Mouse (Mus musculus): ENCODE data around the gene Islr. TPM values are rescaled to one million over a fixed set of nuclear protein-coding genes. Genes with fewer than 3 reads are reported as not detected.

Islr gene
- polyA plus RNA-seq, 1 experiment from 2014 or later, result 4.9 TPM

- 57% methylated on average over 4 of the region's 4 CpGs for WGBS (ENCODE audit: insufficient replicate concordance)
- no peak overlapping the region for H3K4me2 ChIP-seq
These were observed 26.9 kb downstream of the Islr start for GRCm38 (mm10) chr9:58177165-58177564.

GRCm38 (mm10) chr9:58175745-58176487 lies 28.2 kb downstream of the Islr start:
- no peak overlapping the region for H3K4me3 ChIP-seq
- 41% methylated on average over 5 of the region's 5 CpGs for WGBS (ENCODE audit: insufficient replicate concordance)
- no peak overlapping the region for H3K27ac ChIP-seq
- H3K4me1 ChIP-seq, result no peaks in the 10 kb centered on the region
- H3K4me2 ChIP-seq, result no peak overlapping the region
- no peaks in the 10 kb centered on the region for H3K36me3 ChIP-seq
- H3K27me3 ChIP-seq (replicated peaks), result no peaks in the 10 kb centered on the region
- H3K9me3 ChIP-seq (replicated peaks), result no peaks in the 10 kb centered on the region
- no peak overlapping the region for H3K9ac ChIP-seq
- ATAC-seq, result no peak

More at GRCm38 (mm10) chr9:58177165-58177564, 26.9 kb downstream of the Islr start:
- Histone ChIP-seq H3K4me3 (no peak overlapping the region), H3K27ac (no peak overlapping the region), H3K4me1 (no peaks in the 10 kb centered on the region), H3K27me3 (replicated peaks) (no peaks in the 10 kb centered on the region), H3K9me3 (replicated peaks) (no peaks in the 10 kb centered on the region), H3K36me3 (no peaks in the 10 kb centered on the region), H3K9ac (no peak overlapping the region)
- no peak for ATAC-seq

GRCm38 (mm10) chr9:58174818-58175251 lies 29.3 kb downstream of the Islr start:
- H3K4me1 ChIP-seq, result no peaks in the 10 kb centered on the region
- no peak overlapping the region for H3K9ac ChIP-seq
- no peak for ATAC-seq
- H3K9me3 ChIP-seq (replicated peaks), result no peaks in the 10 kb centered on the region
- no peak overlapping the region for H3K4me3 ChIP-seq
- no peaks in the 10 kb centered on the region for H3K36me3 ChIP-seq
- H3K4me2 ChIP-seq, result no peak overlapping the region
- H3K27ac ChIP-seq, result no peak overlapping the region
- H3K27me3 ChIP-seq (replicated peaks), result no peaks in the 10 kb centered on the region
- WGBS (ENCODE audit: insufficient replicate concordance), result 29% methylated on average over 5 of the region's 5 CpGs

- H3K4me3 ChIP-seq, result no peak overlapping the region
- H3K36me3 ChIP-seq, result no peaks in the 10 kb centered on the region
- no peak for ATAC-seq
- no peak overlapping the region for H3K9ac ChIP-seq
- 45% methylated on average over 2 of the region's 2 CpGs for WGBS (ENCODE audit: insufficient replicate concordance)
- no peaks in the 10 kb centered on the region for H3K9me3 ChIP-seq (replicated peaks)
- no peak overlapping the region for H3K4me2 ChIP-seq
- H3K4me1 ChIP-seq, result no peaks in the 10 kb centered on the region
- no peak overlapping the region for H3K27ac ChIP-seq
- peaks cover 7% of the 10 kb centered on the region; the same call in 1 of the 2 replicates for H3K27me3 ChIP-seq (replicated peaks)
These were observed 31.2 kb downstream of the Islr start for GRCm38 (mm10) chr9:58172863-58173262.

GRCm38 (mm10) chr9:58169426-58169825 lies 34.7 kb downstream of the Islr start:
- Histone ChIP-seq H3K9ac (no peak overlapping the region), H3K4me3 (no peak overlapping the region), H3K36me3 (no peaks in the 10 kb centered on the region), H3K27ac (no peak overlapping the region), H3K9me3 (replicated peaks) (no peaks in the 10 kb centered on the region), H3K27me3 (replicated peaks) (peaks cover 7% of the 10 kb centered on the region; the same call in 1 of the 2 replicates), H3K4me2 (no peak overlapping the region), H3K4me1 (no peaks in the 10 kb centered on the region)
- WGBS (ENCODE audit: insufficient replicate concordance), result 58% methylated on average over 6 of the region's 6 CpGs
- no peak for ATAC-seq

GRCm38 (mm10) chr9:58168880-58169279 lies 35.2 kb downstream of the Islr start:
- WGBS (ENCODE audit: insufficient replicate concordance), result 59% methylated on average over 3 of the region's 3 CpGs
- H3K27ac ChIP-seq, result no peak overlapping the region

GRCm38 (mm10) chr9:58165779-58166178 lies 38.3 kb downstream of the Islr start:
- H3K27me3 ChIP-seq (replicated peaks), result peaks cover 7% of the 10 kb centered on the region; the same call in 1 of the 2 replicates
- H3K4me2 ChIP-seq, result no peak overlapping the region
- no peak overlapping the region for H3K9ac ChIP-seq
- H3K9me3 ChIP-seq (replicated peaks), result no peaks in the 10 kb centered on the region
- WGBS (ENCODE audit: insufficient replicate concordance), result 50% methylated on average over 1 of the region's 1 CpGs
- no peaks in the 10 kb centered on the region for H3K4me1 ChIP-seq
- no peak overlapping the region for H3K27ac ChIP-seq
- ATAC-seq, result no peak
- H3K4me3 ChIP-seq, result no peak overlapping the region
- no peaks in the 10 kb centered on the region for H3K36me3 ChIP-seq

More at GRCm38 (mm10) chr9:58168880-58169279, 35.2 kb downstream of the Islr start:
- no peaks in the 10 kb centered on the region for H3K4me1 ChIP-seq
- H3K9me3 ChIP-seq (replicated peaks), result no peaks in the 10 kb centered on the region
- no peak overlapping the region for H3K4me3 ChIP-seq
- H3K4me2 ChIP-seq, result no peak overlapping the region
- H3K27me3 ChIP-seq (replicated peaks), result peaks cover 7% of the 10 kb centered on the region; the same call in 1 of the 2 replicates
- no peaks in the 10 kb centered on the region for H3K36me3 ChIP-seq
- ATAC-seq, result no peak
- no peak overlapping the region for H3K9ac ChIP-seq

GRCm38 (mm10) chr9:58163146-58163545 lies 41.0 kb downstream of the Islr start:
- WGBS (ENCODE audit: insufficient replicate concordance), result 59% methylated on average over 5 of the region's 5 CpGs
- no peak for ATAC-seq

GRCm38 (mm10) chr9:58162173-58162572 lies 41.9 kb downstream of the Islr start:
- ATAC-seq, result no peak
- Histone ChIP-seq H3K9me3 (replicated peaks) (no peaks in the 10 kb centered on the region), H3K27me3 (replicated peaks) (no peaks in the 10 kb centered on the region; the same call in 1 of the 2 replicates), H3K9ac (no peak overlapping the region), H3K36me3 (no peaks in the 10 kb centered on the region), H3K4me1 (peaks cover 3% of the 10 kb centered on the region; the same call in 1 of the 2 replicates), H3K4me2 (no peak overlapping the region), H3K4me3 (no peak overlapping the region), H3K27ac (no peak overlapping the region)
- 47% methylated on average over 3 of the region's 3 CpGs for WGBS (ENCODE audit: insufficient replicate concordance)

More at GRCm38 (mm10) chr9:58163146-58163545, 41.0 kb downstream of the Islr start:
- no peaks in the 10 kb centered on the region for H3K9me3 ChIP-seq (replicated peaks)
- no peak overlapping the region for H3K4me2 ChIP-seq
- no peaks in the 10 kb centered on the region for H3K36me3 ChIP-seq
- no peak overlapping the region for H3K27ac ChIP-seq
- H3K4me3 ChIP-seq, result no peak overlapping the region
- peaks cover 3% of the 10 kb centered on the region; the same call in 1 of the 2 replicates for H3K4me1 ChIP-seq
- peaks cover under 1% of the 10 kb centered on the region; the same call in 1 of the 2 replicates for H3K27me3 ChIP-seq (replicated peaks)
- no peak overlapping the region for H3K9ac ChIP-seq

GRCm38 (mm10) chr9:58160315-58160714 lies 43.8 kb downstream of the Islr start:
- no peak overlapping the region for H3K4me3 ChIP-seq
- H3K36me3 ChIP-seq, result no peaks in the 10 kb centered on the region
- H3K9ac ChIP-seq, result no peak overlapping the region
- no peak for ATAC-seq
- WGBS (ENCODE audit: insufficient replicate concordance), result 24% methylated on average over 5 of the region's 5 CpGs
- no peaks in the 10 kb centered on the region for H3K9me3 ChIP-seq (replicated peaks)
- H3K27ac ChIP-seq, result no peak overlapping the region
- H3K4me1 ChIP-seq, result peaks cover 11% of the 10 kb centered on the region; the same call in 1 of the 2 replicates
- H3K4me2 ChIP-seq, result no peak overlapping the region
- no peaks in the 10 kb centered on the region; the same call in 1 of the 2 replicates for H3K27me3 ChIP-seq (replicated peaks)

GRCm38 (mm10) chr9:58159855-58160254 lies 44.3 kb downstream of the Islr start:
- peaks cover 11% of the 10 kb centered on the region; the same call in 1 of the 2 replicates for H3K4me1 ChIP-seq

GRCm38 (mm10) chr9:58158541-58159311 lies 45.4 kb downstream of the Islr start:
- Histone ChIP-seq H3K27ac (peak overlapping the region; percentile 66), H3K36me3 (no peaks in the 10 kb centered on the region), H3K4me3 (no peak overlapping the region), H3K4me1 (peaks cover 11% of the 10 kb centered on the region; the same call in 1 of the 2 replicates), H3K9ac (no peak overlapping the region), H3K9me3 (replicated peaks) (no peaks in the 10 kb centered on the region), H3K27me3 (replicated peaks) (no peaks in the 10 kb centered on the region; the same call in 1 of the 2 replicates), H3K4me2 (no peak overlapping the region)
- WGBS (ENCODE audit: insufficient replicate concordance), result 47% methylated on average over 7 of the region's 7 CpGs
- ATAC-seq, result no peak

More at GRCm38 (mm10) chr9:58159855-58160254, 44.3 kb downstream of the Islr start:
- Histone ChIP-seq H3K36me3 (no peaks in the 10 kb centered on the region), H3K4me2 (no peak overlapping the region), H3K27me3 (replicated peaks) (no peaks in the 10 kb centered on the region; the same call in 1 of the 2 replicates), H3K27ac (no peak overlapping the region), H3K9me3 (replicated peaks) (no peaks in the 10 kb centered on the region), H3K4me3 (no peak overlapping the region), H3K9ac (no peak overlapping the region)
- 44% methylated on average over 4 of the region's 4 CpGs for WGBS (ENCODE audit: insufficient replicate concordance)
- no peak for ATAC-seq

Data from liver, embryonic 12.5 days (tissue).